Mouse (Mus musculus) small intestine, adult 2 months (tissue): ENCODE results near the gene Dusp5.

ENCODE experiments used
- CTCF ChIP-seq: fragments of 200-500 bp; IDR thresholded peaks from 2 replicates; pipeline ENCODE4 v1.5.1; 2012; ENCODE audit warnings: low read depth, mild to moderate bottlenecking, control low read depth, inconsistent platforms, low read length, moderate library complexity, mixed read lengths; ENCODE audit not compliant: insufficient replicate concordance, insufficient read length; ENCODE audit errors: extremely low read depth
- POLR2A ChIP-seq: fragments of 200-500 bp; IDR thresholded peaks from 2 replicates; pipeline ENCODE4 v1.6.1; 2012; ENCODE audit warnings: low read depth, mild to moderate bottlenecking, control low read depth, inconsistent platforms, low read length, moderate library complexity

GRCm38 (mm10) chr19:53499049-53499448, 29.9 kb upstream of the Dusp5 start:
- TF ChIP-seq CTCF (no peak), POLR2A (no peak)
